Mouse (Mus musculus) large intestine, adult 2 months (tissue): Measurements from ENCODE around the gene Rai14. TPM values are rescaled to one million over a fixed set of nuclear protein-coding genes. Genes with fewer than 3 reads are reported as not detected.
"Not testable (repeated sequence)": the region's sequence is repeated elsewhere in the genome, so short reads cannot be mapped to it uniquely, and the experiment has no call there.

Experiments used
- DNase-seq: peaks from one replicate; pipeline ENCODE4 v3.0.0-alpha.2; 2012; ENCODE audit warnings: low read depth, low spot score
- WGBS: fragments of 180-500 bp; shearing (Covaris S2); methylation state at CpG from one replicate; pipeline ENCODE4 v1.1.7; 2018; 5-methylcytosine and 5-hydroxymethylcytosine counted together
- polyA plus RNA-seq: library from polyadenylated mRNA; depleted of rRNA; stranded (reverse); fragments of >200 nt; gene quantifications from 2 replicates; pipeline ENCODE4 v1.2.3, GENCODE M21; 2012; rRNA removed

Rai14 gene
- polyA plus RNA-seq, 1 experiment = 2.6 TPM

DNA sequence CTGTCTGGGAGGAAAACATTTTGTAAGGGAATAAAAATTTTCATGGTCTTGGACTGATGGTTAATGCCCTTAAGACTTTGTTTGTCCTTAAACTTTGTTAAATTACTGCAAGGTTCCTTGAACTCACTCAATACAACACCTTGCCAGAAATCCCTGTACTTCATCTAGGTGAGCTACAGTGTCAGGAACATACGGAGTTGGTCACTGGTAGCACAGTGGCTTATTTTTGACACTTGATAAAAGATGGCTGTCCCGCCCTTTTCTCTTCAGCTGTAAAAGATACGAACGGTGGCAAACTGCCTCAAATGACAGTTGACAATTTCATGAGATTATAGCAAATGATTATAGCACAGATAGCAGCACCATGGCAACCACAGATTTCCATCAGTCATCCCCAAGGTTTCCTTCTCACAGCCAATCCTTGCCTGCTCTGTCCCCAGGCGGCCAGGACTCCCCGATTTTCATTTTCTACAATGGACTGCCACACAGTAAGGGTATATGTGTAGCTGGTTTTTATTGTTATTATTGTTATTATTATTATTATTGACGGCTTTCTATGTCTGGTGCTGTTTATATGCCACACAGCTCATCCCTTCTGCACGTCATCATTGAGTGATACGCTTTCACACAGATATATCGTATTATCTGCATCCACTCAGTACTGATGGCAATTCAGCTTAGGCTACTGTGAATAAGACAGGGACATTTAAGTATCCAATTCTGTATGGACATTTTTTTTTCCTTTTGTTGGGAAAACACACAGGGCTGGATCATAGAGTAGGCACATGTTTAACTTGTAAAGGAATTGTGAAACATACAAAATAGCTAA lies 129.9 kb downstream of the Rai14 start:
- no peak for DNase-seq
- WGBS = 76% methylated on average over 10 of the region's 10 CpGs

DNA sequence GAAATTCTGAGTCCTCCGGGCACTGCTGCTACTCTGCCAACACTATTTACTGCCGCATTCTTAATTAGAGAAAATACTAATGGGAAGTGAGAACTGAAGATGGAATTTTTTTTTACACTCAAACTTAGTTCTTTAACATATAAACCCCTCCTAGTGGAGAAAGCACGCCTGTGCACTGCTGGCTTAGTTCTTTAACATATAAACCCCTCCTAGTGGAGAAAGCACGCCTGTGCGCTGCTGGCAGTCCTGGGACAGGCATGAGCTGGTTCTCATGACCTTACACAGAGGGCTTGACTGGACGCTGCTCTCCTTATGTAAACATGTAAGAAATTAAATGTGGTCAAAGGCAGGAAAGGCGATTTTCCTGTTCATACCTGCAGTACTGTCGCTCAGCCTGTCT lies 131.0 kb downstream of the Rai14 start:
- WGBS = 48% methylated on average over 8 of the region's 8 CpGs
- DNase-seq = peak; percentile 4

DNA sequence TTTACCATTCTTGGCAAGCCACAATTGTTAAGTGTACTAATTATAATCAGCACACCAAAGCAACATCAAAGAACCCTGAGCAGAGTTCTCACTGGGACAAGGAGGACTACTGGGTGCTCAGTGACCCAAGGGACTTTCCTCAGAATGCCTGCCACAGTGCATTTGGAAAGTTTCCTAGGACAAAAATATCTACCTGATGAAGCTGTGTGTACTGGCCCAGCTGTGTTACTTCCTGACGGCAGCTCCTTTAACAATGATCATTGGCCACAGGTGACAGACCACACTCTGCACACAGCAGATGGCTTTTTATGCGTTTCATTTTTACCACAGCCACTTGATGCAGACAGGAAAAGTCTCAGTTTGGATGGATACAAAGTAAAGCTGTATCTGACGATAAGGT lies 135.3 kb downstream of the Rai14 start:
- 85% methylated on average over 3 of the region's 3 CpGs for WGBS
- DNase-seq = no peak

DNA sequence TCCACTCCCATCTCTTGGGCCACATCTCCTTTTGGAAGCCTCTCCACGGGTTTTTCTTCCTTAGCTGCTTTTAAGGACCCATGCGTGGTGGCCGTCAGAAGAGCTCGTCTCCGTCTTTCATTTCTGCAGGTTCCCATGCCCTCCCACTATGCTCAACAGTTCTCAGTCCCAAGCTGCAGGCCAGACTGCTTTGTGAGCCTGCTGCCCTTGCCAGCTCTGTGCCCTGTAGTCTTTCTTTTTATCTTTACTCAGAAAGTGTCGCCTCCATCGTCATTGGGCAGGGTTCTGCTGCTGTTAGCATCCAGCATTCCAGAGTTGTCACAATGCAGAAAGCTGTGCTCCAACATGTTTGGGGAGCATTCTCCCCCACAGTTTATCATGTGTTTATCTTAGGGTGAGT lies 147.9 kb downstream of the Rai14 start:
- 76% methylated on average over 7 of the region's 7 CpGs for WGBS
- no peak for DNase-seq

DNA sequence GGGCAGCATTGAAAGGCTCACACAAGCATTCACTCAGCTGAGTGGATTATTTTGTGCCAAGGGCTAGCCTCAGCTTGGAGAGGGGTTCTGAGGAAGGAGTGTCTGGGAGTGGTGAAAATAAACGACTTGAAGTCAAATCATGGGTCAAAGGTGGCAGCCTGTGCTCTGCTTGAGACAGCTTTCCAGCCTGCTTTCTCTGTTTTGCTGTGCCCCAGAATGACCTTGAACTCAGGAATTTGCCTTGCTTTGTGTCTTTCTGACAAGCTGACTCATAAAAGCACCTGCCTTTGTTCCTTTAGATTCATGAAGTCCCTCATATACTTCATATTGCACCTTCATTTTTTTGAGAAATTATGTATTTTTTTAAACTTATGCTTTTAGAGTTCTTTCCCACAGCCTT lies 150.2 kb downstream of the Rai14 start:
- no peak for DNase-seq
- 20% methylated on average over 1 of the region's 1 CpGs for WGBS

DNA sequence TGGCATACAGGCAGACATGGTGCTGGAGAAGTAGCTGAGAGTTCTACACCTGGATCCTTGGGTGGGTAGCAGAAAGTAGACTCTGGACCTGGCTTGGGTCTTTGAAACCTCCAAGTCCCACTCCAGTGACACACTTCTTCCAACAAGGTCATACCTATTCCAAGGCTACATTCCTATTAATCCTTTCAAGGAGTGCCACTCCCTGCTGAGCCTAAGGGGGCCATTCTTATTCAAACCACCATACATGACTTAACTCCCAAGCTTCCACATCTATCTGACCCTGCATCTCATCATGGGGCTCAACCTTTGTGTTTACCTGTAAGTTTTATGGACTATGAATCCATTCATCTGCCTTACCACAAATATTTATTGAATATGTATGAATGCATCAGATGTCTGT lies 152.1 kb downstream of the Rai14 start:
- DNase-seq = no peak

DNA sequence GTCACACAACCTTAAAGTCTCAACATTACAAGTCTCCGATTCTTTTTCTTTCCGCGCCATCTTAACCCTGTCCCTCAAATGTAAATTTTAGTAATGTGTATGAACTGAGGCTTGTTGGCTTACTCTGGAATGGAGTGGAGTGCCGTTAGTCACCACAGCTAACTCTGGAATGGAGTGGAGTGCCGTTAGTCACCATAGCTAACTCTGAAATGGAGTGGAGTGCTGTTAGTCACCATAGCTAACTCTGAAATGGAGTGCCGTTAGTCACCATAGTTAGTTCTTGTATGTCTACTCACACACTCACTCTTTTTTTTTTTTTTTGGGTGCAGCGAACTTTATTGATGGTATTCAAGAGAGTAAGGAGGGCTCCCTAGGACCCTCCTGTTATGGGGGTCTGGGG lies 154.4 kb downstream of the Rai14 start:
- DNase-seq = no peak
- 90% methylated on average over 7 of the region's 7 CpGs for WGBS

DNA sequence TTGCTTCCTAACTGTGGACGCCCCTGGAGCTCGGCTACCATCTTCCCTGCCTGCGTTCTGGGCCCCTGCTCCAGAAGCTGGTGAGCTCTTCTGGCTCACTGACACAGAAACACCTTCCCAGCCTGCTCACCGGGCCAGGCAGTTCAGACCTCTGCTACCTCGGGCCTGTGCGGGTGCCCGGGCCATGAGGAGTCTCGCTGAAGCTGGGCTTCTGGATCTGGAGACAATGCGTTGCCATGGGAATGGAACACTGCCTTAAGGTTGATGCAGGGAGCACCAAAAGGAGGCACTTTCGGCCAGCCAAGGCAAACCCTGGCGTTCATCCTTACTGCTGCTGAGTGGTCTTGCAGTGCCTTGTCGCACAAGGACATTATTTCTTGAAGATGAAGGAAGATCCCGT lies 156.0 kb downstream of the Rai14 start, which contains the start of gene Ttc23l:
TSS of gene Ttc23l (minus strand) at position 204 of the 400 bp plus-strand sequence.
- DNase-seq = no peak
- WGBS = 88% methylated on average over 13 of the region's 13 CpGs

DNA sequence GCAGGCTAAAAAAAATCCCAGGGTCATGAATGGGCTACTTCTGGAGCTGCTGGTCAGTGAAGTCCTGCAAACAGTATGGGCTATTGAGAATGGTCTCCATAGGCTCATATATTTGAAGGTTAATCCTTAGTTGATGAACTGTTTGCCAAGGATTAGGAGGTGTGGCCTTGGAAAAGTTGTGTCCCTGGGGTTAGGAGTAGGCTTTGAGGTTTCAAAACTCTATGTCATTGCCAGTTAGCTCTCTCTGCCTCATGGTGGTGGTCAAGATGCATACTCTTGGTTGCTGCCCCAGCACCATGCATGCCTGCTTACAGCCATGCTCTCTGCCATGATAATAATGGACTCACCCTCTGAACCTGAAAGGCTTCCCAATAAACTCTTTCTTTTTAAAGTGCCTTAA lies 160.1 kb downstream of the Rai14 start:
- no peak for DNase-seq

DNA sequence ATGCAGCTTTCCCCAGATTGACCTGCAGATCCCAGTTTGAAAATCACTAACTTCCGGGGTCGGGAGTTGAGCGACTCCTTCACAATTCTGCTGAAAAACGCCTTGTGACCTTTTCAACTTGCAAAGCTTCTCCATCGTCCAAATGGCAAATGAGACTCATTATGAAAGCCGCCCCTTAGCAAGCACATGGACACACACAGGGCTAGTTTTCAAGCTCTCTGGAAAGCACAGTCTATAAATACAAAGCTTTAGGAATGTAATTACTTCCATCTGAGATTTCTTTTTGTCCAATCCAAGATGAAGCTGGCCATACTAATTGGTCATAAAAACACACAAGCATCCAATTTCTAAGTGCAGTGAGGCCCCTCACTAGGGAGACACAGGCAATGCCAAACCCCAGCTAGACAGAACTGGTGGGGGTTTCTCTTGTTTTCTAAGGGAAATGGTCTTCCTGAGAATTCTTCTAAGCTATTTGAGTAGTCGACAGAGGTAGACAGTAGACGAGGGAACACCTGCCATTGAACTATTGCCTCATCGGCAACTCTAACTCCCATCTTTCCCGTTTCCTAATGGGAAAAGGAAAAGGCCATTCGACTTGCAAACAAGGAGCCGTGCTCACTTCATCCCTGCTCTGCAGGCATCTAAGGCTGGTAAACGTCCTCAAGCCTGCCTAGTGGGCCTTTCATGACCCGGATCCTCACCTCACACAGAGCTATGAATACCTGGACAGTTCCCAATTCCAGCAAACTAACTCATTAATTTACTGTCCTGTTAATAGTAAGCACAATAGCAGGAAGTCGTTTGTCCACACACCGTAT lies 173.9 kb downstream of the Rai14 start:
- DNase-seq = no peak
- WGBS = 73% methylated on average over 16 of the region's 16 CpGs

DNA sequence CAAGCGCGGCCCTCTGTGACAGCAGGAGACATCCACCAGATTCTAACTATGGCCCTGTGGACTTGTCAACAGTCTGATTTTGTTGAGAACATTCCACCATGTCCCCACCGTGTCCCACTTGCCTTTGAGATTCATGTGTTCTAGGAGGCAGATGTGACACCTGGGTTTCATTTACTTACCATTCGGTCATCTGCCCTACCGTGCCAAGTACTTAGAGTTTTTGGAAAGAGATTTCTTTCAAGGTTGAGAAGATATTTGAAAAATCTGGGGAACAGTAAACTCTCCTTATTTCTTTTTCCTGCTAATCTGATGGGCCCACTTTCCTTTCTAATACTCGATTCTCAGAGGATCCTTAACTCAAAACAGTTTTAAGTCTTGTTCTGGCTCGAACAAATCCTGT lies 178.5 kb downstream of the Rai14 start:
- WGBS = 80% methylated on average over 7 of the region's 7 CpGs
- no peak for DNase-seq

DNA sequence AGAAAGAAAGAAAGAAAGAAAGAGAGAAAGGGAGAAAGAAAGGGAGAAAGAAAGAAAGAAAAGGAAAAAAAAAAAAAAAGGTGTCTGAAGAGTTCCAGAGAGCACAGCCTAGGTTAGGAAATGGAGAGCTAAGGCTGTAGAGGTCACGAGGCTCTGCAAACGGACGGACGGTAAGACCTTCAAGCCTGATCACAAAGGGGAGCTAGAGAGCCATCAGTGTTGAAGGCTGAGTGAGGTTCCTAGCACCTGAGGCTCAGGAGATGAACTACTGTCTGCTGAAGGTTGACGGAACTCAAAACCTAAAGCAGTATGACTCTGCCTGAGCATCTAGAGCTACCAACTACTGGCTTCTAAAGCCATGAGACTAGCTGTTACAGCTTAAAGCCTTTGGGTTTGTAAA lies 179.8 kb downstream of the Rai14 start:
- DNase-seq = no peak
- WGBS = 72% methylated on average over 5 of the region's 5 CpGs

DNA sequence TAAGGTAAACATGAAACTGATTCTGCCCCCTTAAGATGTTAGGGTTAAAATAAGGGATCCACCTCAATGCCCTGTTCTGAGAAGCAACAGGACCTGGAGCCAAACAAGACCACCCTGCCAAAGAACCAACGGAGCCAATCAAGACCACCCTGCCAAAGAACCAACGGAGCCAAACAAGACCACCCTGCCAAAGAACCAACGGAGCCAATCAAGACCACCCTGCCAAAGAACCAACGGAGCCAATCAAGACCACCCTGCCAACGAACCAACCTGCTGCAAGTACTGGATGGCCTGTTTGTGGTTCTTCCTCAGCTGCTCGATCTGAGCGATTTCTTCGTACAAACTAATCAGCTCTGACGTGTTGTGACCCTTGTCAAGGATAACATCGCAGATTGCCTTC lies 181.1 kb downstream of the Rai14 start:
- not testable (repeated sequence) for DNase-seq
- WGBS = 90% methylated on average over 10 of the region's 10 CpGs

DNA sequence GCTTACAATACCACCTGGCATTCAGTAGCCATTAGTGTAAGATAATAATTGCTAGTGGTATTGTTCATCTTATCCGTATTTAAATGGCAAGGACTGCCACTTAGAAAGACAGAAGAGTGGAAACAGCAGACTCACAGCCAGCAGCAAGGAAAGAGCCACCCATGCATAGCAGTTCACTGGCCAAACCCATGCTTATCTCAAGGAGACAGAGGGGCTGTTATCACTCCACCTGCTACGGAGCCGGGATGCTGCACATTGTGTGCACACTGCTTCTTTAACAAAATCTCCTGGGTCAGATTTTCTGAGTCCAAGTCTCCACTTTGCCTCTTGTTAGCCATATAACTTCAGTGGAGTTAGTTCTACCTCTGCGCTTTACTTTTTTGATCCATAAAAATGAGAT lies 183.1 kb downstream of the Rai14 start:
- DNase-seq = no peak
- WGBS = 80% methylated on average over 4 of the region's 4 CpGs

DNA sequence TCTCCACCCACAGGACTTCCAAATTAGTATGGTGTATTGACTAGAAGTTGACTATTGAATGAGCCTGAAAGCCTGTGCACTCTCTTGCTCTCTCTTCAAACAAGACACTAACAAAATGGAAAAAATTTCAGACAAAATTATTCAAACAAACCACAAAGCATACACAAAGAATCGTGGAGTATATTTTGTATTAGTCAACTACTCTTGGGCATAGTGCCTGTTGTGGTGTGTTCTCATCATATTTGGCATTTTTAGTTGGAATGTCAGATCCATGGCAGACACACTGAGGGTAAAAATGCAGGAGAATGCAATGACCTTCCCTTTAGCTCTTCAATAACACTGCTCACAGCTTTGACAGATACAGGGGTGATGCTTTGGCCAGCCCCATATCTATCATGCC lies 188.5 kb downstream of the Rai14 start:
- WGBS = 70% methylated on average over 1 of the region's 1 CpGs
- no peak for DNase-seq

Other genes starting within 250 kb of the Rai14 start
- gene Dnajc21, start 244.1 kb downstream of the Rai14 start, polyA plus RNA-seq = 1.1 and 1.4 TPM in 2 replicates
- 2.4 and 2.5 TPM in 2 replicates for gene Brix1, start 228.7 kb downstream of the Rai14 start, polyA plus RNA-seq
- 7.1 and 8.2 TPM in 2 replicates for gene Rad1, start 228.6 kb downstream of the Rai14 start, polyA plus RNA-seq
- not detected in 2 replicates for gene Ttc23l, start 156.0 kb downstream of the Rai14 start, polyA plus RNA-seq
- 2.2 and 4.1 TPM in 2 replicates for gene C1qtnf3, start 237.7 kb upstream of the Rai14 start, polyA plus RNA-seq